Mouse (Mus musculus) midbrain, embryonic 13.5 days (tissue): ENCODE results near the gene Zfyve21. TPM values are rescaled to one million over a fixed set of nuclear protein-coding genes. Genes with fewer than 3 reads are reported as not detected.

Experiments
- ATAC-seq: fragments of 200-750 bp; cut with Nextera tagmentation; 2 replicates; pipeline ENCODE4 v1.8.0; 2017; ENCODE audit warnings: mild to moderate bottlenecking, moderate TSS enrichment, moderate library complexity
- H3K27ac ChIP-seq: fragments of 300-500 bp; sonication (generic); 2 replicates; pipeline ENCODE4 v1.5.1; 2015; ENCODE audit warnings: inconsistent platforms, mild to moderate bottlenecking, moderate library complexity
- H3K27me3 ChIP-seq: fragments of 300-500 bp; sonication (generic); 2 replicates; pipeline ENCODE4 v1.6.1; 2015; ENCODE audit warnings: mild to moderate bottlenecking, inconsistent platforms
- H3K36me3 ChIP-seq: fragments of 300-500 bp; sonication (generic); 2 replicates; pipeline ENCODE4 v1.6.1; 2015; ENCODE audit warnings: mild to moderate bottlenecking, inconsistent platforms
- H3K4me1 ChIP-seq: fragments of 300-500 bp; sonication (generic); replicated peaks from 2 replicates; pipeline ENCODE4 v1.6.1; 2015; ENCODE audit warnings: inconsistent platforms
- H3K4me2 ChIP-seq: fragments of 300-500 bp; sonication (generic); replicated peaks from 2 replicates; pipeline ENCODE4 v1.6.1; 2015; ENCODE audit warnings: moderate library complexity, mild to moderate bottlenecking, inconsistent platforms
- H3K4me3 ChIP-seq: fragments of 300-500 bp; sonication (generic); replicated peaks from 2 replicates; pipeline ENCODE4 v1.5.1; 2015; ENCODE audit warnings: mild to moderate bottlenecking, inconsistent platforms
- H3K9ac ChIP-seq: fragments of 300-500 bp; sonication (generic); replicated peaks from 2 replicates; pipeline ENCODE4 v1.6.1; 2015; ENCODE audit warnings: mild to moderate bottlenecking, inconsistent platforms
- H3K9me3 ChIP-seq: fragments of 300-500 bp; sonication (generic); 2 replicates; pipeline ENCODE4 v1.6.1; 2016; ENCODE audit warnings: mild to moderate bottlenecking, inconsistent platforms
- WGBS: fragments of 180-500 bp; shearing (Covaris S2); methylation state at CpG from one replicate; pipeline ENCODE4 v1.1.7; 2015; 5-methylcytosine and 5-hydroxymethylcytosine counted together
- polyA plus RNA-seq: library from polyadenylated mRNA; unstranded; fragments of >200 nt; fragmentation: Nextera tagmentation; extraction: Ambion mirVana; gene quantifications from 2 replicates; pipeline ENCODE4 v1.2.1, GENCODE M21; 2015

Zfyve21 gene
- polyA plus RNA-seq, 1 experiment from 2014 or later: 36.6 TPM

- no peak for ATAC-seq
- Histone ChIP-seq H3K4me1 (no peaks in the 10 kb centered on the region), H3K9me3 (no peaks in the 10 kb centered on the region), H3K27me3 (no peaks in the 10 kb centered on the region), H3K27ac (no peak overlapping the region), H3K4me2 (no peak overlapping the region), H3K4me3 (no peak overlapping the region), H3K9ac (no peak overlapping the region), H3K36me3 (peaks cover 100% of the 10 kb centered on the region)
- 73% methylated on average over 15 of the region's 15 CpGs for WGBS
Measured at GRCm38 (mm10) chr12:111785174-111785573, 28.8 kb upstream of the Zfyve21 start.

GRCm38 (mm10) chr12:111787015-111787414, 27.0 kb upstream of the Zfyve21 start:
- Histone ChIP-seq H3K36me3 (peaks cover 100% of the 10 kb centered on the region), H3K27me3 (no peaks in the 10 kb centered on the region), H3K9ac (no peak overlapping the region), H3K9me3 (no peaks in the 10 kb centered on the region), H3K4me1 (no peaks in the 10 kb centered on the region), H3K4me2 (no peak overlapping the region), H3K4me3 (no peak overlapping the region), H3K27ac (no peak overlapping the region)
- 94% methylated on average over 6 of the region's 6 CpGs for WGBS
- ATAC-seq: no peak

DNA sequence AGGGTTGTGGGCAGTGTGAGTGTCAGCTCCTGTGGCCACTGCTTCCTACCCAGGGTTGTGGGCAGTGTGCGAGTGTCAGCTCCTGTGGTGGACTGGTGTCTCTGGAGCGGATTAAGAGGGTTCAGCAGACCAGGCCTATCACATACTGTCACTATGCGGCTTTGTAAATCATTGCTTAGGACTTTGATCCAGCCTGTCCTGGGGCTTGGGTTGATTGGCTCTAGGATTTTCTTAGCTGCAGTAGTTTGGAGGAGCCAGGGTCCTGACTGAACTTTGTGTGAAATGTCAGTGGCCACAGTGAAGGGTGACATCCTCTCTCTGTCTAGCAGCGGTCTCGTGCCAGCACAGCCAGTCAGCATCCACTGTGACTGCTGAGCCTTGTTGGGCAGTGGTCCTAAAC, 23.9 kb upstream of the Zfyve21 start:
- Histone ChIP-seq H3K9me3 (no peaks in the 10 kb centered on the region), H3K27ac (no peak overlapping the region), H3K36me3 (peaks cover 99% of the 10 kb centered on the region), H3K9ac (no peak overlapping the region), H3K4me1 (no peaks in the 10 kb centered on the region), H3K4me3 (no peak overlapping the region), H3K27me3 (no peaks in the 10 kb centered on the region), H3K4me2 (no peak overlapping the region)
- 96% methylated on average over 5 of the region's 5 CpGs for WGBS
- no peak for ATAC-seq

DNA sequence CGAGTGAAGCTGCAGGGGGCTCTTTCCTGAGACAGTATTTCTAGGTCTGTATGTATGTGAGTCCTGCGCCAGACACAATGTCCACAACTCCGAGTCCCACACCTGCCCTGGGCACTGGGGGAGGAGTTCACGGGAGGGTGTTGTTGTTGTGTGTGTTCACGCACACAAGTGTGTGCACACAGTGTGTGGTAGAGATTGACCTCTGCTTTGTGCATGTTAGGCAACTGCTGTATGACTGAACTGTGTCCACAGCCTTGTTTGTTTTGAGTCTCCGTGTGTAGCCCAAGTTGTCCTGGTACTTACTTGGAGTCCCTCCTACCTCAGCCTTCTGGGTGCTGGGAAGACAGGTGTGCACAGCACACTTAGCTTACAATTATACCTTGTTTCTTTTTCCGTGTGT, 23.3 kb upstream of the Zfyve21 start:
- ATAC-seq: no peak
- H3K4me2 ChIP-seq: no peak overlapping the region
- H3K9me3 ChIP-seq: no peaks in the 10 kb centered on the region
- H3K4me3 ChIP-seq: no peak overlapping the region
- H3K36me3 ChIP-seq: peaks cover 99% of the 10 kb centered on the region
- H3K4me1 ChIP-seq: no peaks in the 10 kb centered on the region
- H3K27ac ChIP-seq: no peak overlapping the region
- 92% methylated on average over 7 of the region's 7 CpGs for WGBS
- H3K27me3 ChIP-seq: no peaks in the 10 kb centered on the region
- H3K9ac ChIP-seq: no peak overlapping the region

DNA sequence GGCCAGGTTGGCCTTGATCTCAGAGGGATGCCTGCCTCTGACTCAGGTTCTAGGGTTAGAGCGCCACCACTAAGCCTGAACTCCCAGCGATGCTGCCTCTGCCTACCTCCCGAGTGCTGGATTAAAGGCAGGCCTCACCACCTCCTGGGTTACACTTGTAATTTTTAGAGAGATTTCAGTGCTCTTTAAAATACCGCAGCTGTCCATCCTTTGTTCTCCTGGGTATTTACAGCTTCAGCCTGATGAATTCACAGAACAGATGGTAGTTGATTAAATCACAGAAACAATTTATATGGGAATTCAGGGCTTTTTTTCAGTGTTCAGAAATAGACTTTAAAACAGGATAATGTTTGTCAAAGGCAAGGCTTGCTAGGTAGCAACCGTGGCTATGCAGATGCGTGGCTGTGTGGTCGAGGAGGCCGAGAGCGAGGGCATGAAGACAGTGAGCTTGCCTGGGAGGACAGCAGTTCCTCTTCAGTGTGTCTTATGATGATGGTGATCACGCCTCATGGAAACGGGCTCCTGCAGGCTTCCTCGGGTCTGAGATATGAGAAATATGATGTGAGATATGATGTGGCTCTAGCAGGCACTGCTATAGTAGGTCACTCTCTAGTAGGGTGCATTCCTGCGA, 22.4 kb upstream of the Zfyve21 start:
- Histone ChIP-seq H3K4me3 (no peak overlapping the region), H3K4me1 (no peaks in the 10 kb centered on the region), H3K27me3 (no peaks in the 10 kb centered on the region), H3K4me2 (no peak overlapping the region), H3K27ac (0 out of 2 replicates have a peak overlapping the region, but pooled peaks have one; percentile 19), H3K9ac (no peak overlapping the region), H3K9me3 (no peaks in the 10 kb centered on the region), H3K36me3 (peaks cover 99% of the 10 kb centered on the region)
- no peak for ATAC-seq
- 74% methylated on average over 13 of the region's 13 CpGs for WGBS

GRCm38 (mm10) chr12:111794102-111794501, 19.9 kb upstream of the Zfyve21 start:
- Histone ChIP-seq H3K4me2 (no peak overlapping the region), H3K27ac (no peak overlapping the region), H3K36me3 (peaks cover 98% of the 10 kb centered on the region), H3K9me3 (no peaks in the 10 kb centered on the region), H3K4me1 (no peaks in the 10 kb centered on the region), H3K9ac (no peak overlapping the region), H3K4me3 (no peak overlapping the region), H3K27me3 (no peaks in the 10 kb centered on the region)
- no peak for ATAC-seq
- 86% methylated on average over 22 of the region's 22 CpGs for WGBS

- Histone ChIP-seq H3K9me3 (no peaks in the 10 kb centered on the region), H3K4me1 (no peaks in the 10 kb centered on the region), H3K36me3 (peaks cover 96% of the 10 kb centered on the region), H3K27ac (no peak overlapping the region), H3K4me3 (no peak overlapping the region), H3K27me3 (no peaks in the 10 kb centered on the region), H3K9ac (no peak overlapping the region), H3K4me2 (no peak overlapping the region)
- WGBS: 96% methylated on average over 18 of the region's 18 CpGs
- ATAC-seq: no peak
Measured at GRCm38 (mm10) chr12:111794526-111795179, 19.3 kb upstream of the Zfyve21 start.

DNA sequence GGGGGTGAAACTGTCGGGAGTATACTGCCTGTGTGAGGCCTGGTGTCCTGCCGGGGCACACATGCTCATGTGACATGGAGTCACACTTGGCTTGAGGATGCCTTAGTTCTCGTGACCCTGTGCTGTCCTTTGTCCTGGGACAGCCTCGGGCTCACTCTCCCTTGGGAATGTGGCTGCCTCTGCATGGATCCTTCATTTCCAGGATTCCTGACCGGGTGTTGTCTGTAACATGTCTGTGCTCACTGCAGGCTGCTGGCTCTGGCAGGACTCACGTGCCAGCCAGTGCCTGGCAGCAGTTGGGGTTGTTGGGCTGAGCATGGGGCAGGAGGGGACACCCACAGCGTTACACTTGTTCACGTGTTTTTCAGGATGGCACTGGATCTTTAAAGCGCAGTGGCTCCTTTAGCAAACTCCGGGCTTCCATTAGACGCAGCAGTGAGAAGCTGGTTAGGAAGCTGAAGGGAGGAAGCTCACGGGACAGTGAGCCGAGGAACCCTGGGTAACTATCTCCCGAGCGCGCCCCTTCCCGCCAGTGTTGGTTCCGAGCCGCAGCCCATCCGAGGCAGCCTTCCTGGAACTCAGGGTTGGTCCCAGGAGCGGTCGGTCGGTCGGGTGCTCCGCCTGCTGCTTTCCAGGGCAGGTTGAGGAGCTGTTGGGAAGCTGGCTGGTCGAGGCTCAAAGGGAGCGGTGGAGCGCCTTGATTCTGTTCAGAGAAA, 18.6 kb upstream of the Zfyve21 start:
- no peak overlapping the region for H3K4me3 ChIP-seq
- 91% methylated on average over 28 of the region's 28 CpGs for WGBS
- no peak overlapping the region for H3K9ac ChIP-seq
- H3K27me3 ChIP-seq: no peaks in the 10 kb centered on the region
- no peak overlapping the region for H3K4me2 ChIP-seq
- no peak overlapping the region for H3K27ac ChIP-seq
- H3K4me1 ChIP-seq: no peaks in the 10 kb centered on the region
- peaks cover 94% of the 10 kb centered on the region for H3K36me3 ChIP-seq
- H3K9me3 ChIP-seq: no peaks in the 10 kb centered on the region
- ATAC-seq: no peak

- WGBS: 86% methylated on average over 8 of the region's 8 CpGs
- H3K27ac ChIP-seq: no peak overlapping the region
- H3K4me3 ChIP-seq: no peak overlapping the region
- H3K9me3 ChIP-seq: no peaks in the 10 kb centered on the region
- no peaks in the 10 kb centered on the region for H3K27me3 ChIP-seq
- peaks cover 94% of the 10 kb centered on the region for H3K36me3 ChIP-seq
- H3K9ac ChIP-seq: no peak overlapping the region
- ATAC-seq: no peak
- H3K4me2 ChIP-seq: no peak overlapping the region
- no peaks in the 10 kb centered on the region for H3K4me1 ChIP-seq
Measured at GRCm38 (mm10) chr12:111797251-111797650, 16.7 kb upstream of the Zfyve21 start.

- Histone ChIP-seq H3K4me2 (no peak overlapping the region), H3K4me1 (no peaks in the 10 kb centered on the region), H3K4me3 (no peak overlapping the region), H3K27ac (no peak overlapping the region), H3K9ac (no peak overlapping the region), H3K9me3 (no peaks in the 10 kb centered on the region), H3K36me3 (peaks cover 92% of the 10 kb centered on the region), H3K27me3 (no peaks in the 10 kb centered on the region)
- 94% methylated on average over 13 of the region's 13 CpGs for WGBS
- ATAC-seq: no peak
Measured at GRCm38 (mm10) chr12:111798493-111798892, 15.5 kb upstream of the Zfyve21 start.

- no peaks in the 10 kb centered on the region for H3K4me1 ChIP-seq
- peaks cover 90% of the 10 kb centered on the region for H3K36me3 ChIP-seq
Measured at GRCm38 (mm10) chr12:111800459-111801183, 13.3 kb upstream of the Zfyve21 start.

DNA sequence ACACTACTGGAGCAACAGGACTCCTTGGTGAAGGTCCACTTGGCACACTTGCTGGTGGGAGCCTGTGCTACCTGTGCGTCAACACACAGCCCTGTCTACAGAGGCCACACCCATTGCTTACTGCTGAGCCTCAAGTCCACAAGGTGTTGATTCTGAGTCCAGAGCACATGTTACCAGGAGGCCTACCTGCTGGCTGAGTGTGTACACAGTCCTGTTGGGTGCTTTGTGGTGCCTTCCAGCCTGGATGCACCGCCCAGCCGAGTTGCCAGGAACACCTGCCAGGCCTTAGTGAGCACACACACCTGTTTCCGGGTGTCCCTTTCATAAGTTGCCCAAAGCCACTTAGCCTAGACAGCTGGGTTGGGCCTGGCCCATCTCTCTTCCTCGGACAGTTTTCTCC, 10.4 kb upstream of the Zfyve21 start:
- Histone ChIP-seq H3K27me3 (no peaks in the 10 kb centered on the region), H3K4me3 (no peak overlapping the region), H3K36me3 (peaks cover 88% of the 10 kb centered on the region), H3K4me1 (no peaks in the 10 kb centered on the region), H3K9ac (no peak overlapping the region), H3K9me3 (no peaks in the 10 kb centered on the region), H3K4me2 (no peak overlapping the region), H3K27ac (no peak overlapping the region)
- 92% methylated on average over 5 of the region's 5 CpGs for WGBS
- no peak for ATAC-seq

More at GRCm38 (mm10) chr12:111800459-111801183, 13.3 kb upstream of the Zfyve21 start:
- no peaks in the 10 kb centered on the region for H3K27me3 ChIP-seq
- H3K4me3 ChIP-seq: no peak overlapping the region
- ATAC-seq: no peak
- 88% methylated on average over 10 of the region's 10 CpGs for WGBS
- H3K9ac ChIP-seq: no peak overlapping the region
- no peak overlapping the region for H3K27ac ChIP-seq
- H3K9me3 ChIP-seq: no peaks in the 10 kb centered on the region
- no peak overlapping the region for H3K4me2 ChIP-seq
